Mouse (Mus musculus) myocyte (in vitro differentiated cells): Measurements from ENCODE around the gene Gipc2. TPM values are rescaled to one million over a fixed set of nuclear protein-coding genes. Genes with fewer than 3 reads are reported as not detected.

Source experiments
- H3K27me3 ChIP-seq: one replicate; pipeline ENCODE4 v1.6.1; 2011; ENCODE audit not compliant: control insufficient read depth, insufficient read depth, insufficient read length
- H3K36me3 ChIP-seq: one replicate; pipeline ENCODE4 v1.6.1; 2011; ENCODE audit not compliant: control insufficient read depth, insufficient read depth
- H3K4me2 ChIP-seq: one replicate; pipeline ENCODE4 v1.6.1; 2011; ENCODE audit warnings: low read depth, control low read depth
- H3K4me3 ChIP-seq: one replicate; pipeline ENCODE4 v1.5.1; 2011; ENCODE audit warnings: mild to moderate bottlenecking, control low read depth, moderate library complexity
- H3K79me2 ChIP-seq: one replicate; pipeline ENCODE4 v1.6.1; 2011; ENCODE audit not compliant: control insufficient read depth, insufficient read depth
- H3ac ChIP-seq: one replicate; pipeline ENCODE4 v1.6.1; 2011; ENCODE audit not compliant: control insufficient read depth, insufficient read length
- CEBPB ChIP-seq: IDR thresholded peaks from 2 replicates; pipeline ENCODE4 v1.6.1; 2011; ENCODE audit warnings: mild to moderate bottlenecking, moderate library complexity; ENCODE audit not compliant: poor library complexity, insufficient read depth, severe bottlenecking
- E2F4 ChIP-seq: IDR thresholded peaks from one replicate; pipeline ENCODE4 v1.6.1; 2011; ENCODE audit warnings: mild to moderate bottlenecking, control low read depth, moderate library complexity; ENCODE audit not compliant: insufficient read depth
- MAX ChIP-seq: IDR thresholded peaks from one replicate; pipeline ENCODE4 v1.6.1; 2011; ENCODE audit warnings: low read depth, mild to moderate bottlenecking, control low read depth
- MYOD1 ChIP-seq, 3 experiments: IDR thresholded peaks; one replicate each; pipeline ENCODE4 v1.6.1; 2011; ENCODE audit warnings: control low read depth in 2 of 3, low read depth in 2 of 3, mild to moderate bottlenecking in 2 of 3, moderate library complexity in 1 of 3; ENCODE audit not compliant: insufficient read length in 2 of 3, control insufficient read depth in 1 of 3
- MYOG ChIP-seq, 3 experiments: IDR thresholded peaks; one replicate each; pipeline ENCODE4 v1.6.1; 2011; ENCODE audit warnings: control low read depth in 2 of 3, low read depth in 2 of 3, mild to moderate bottlenecking in 2 of 3; ENCODE audit not compliant: insufficient read length in 2 of 3, control insufficient read depth in 1 of 3, insufficient read depth in 1 of 3
- POLR2A ChIP-seq: IDR thresholded peaks from one replicate; pipeline ENCODE4 v1.6.1; 2011; ENCODE audit warnings: low read depth, mild to moderate bottlenecking, control low read depth, moderate library complexity; ENCODE audit not compliant: insufficient read length
- POLR2AphosphoS2 ChIP-seq: IDR thresholded peaks from one replicate; pipeline ENCODE4 v1.6.1; 2011; ENCODE audit warnings: low read depth, control low read depth; ENCODE audit not compliant: insufficient read length
- REST ChIP-seq: IDR thresholded peaks from one replicate; pipeline ENCODE4 v1.6.1; 2011; ENCODE audit warnings: mild to moderate bottlenecking, control low read depth, moderate library complexity; ENCODE audit not compliant: insufficient read depth, insufficient read length
- SRF ChIP-seq: IDR thresholded peaks from one replicate; pipeline ENCODE4 v1.6.1; 2011; ENCODE audit warnings: low read depth; ENCODE audit not compliant: control insufficient read depth, insufficient read length
- TCF12 ChIP-seq: IDR thresholded peaks from one replicate; pipeline ENCODE4 v1.6.1; 2011; ENCODE audit warnings: mild to moderate bottlenecking, control low read depth; ENCODE audit not compliant: poor library complexity, insufficient read depth, severe bottlenecking
- TCF3 ChIP-seq: IDR thresholded peaks from one replicate; pipeline ENCODE4 v1.6.1; 2011; ENCODE audit warnings: low read depth, control low read depth; ENCODE audit not compliant: insufficient read length
- USF1 ChIP-seq: IDR thresholded peaks from one replicate; pipeline ENCODE4 v1.6.1; 2011; ENCODE audit warnings: low read depth, mild to moderate bottlenecking, control low read depth, moderate library complexity
- polyA plus RNA-seq: library from polyadenylated mRNA; unstranded; fragments of >200 nt; fragmentation: generic; extraction: Trizol; gene quantifications from one replicate; pipeline ENCODE4 v1.2.1, GENCODE M21; 2012; ENCODE audit warnings: missing spikeins

The Gipc2 gene
- polyA plus RNA-seq, 1 experiment: 0.16 TPM

DNA sequence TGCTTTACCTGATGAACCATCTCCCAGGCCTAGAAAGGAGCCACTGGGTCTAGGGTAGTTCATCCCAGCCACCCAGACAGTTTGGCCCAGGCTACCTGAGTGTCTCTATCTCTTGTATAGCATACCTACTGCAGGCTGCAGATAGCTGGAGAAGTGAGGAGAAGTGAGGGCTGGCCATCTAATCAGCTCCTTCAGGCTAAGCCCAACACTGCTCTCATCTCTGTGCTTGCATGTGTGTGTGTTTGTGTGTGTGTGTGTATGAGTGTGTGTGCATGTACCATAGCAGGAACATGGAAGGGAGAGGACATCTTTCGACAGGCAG is 13.6 kb downstream of the Gipc2 start:
- Histone ChIP-seq H3K27me3 (no peaks in the 10 kb centered on the region), H3K79me2 (no peaks in the 10 kb centered on the region), H3K4me3 (no peak overlapping the region), H3ac (no peak overlapping the region), H3K36me3 (no peaks in the 10 kb centered on the region), H3K4me2 (no peak overlapping the region)
- no peak for TF ChIP-seq POLR2AphosphoS2
- no peak for TF ChIP-seq TCF12
- no peak for TF ChIP-seq MYOG (IDR thresholded peaks at IDR 0.05; ENCODE audit: control insufficient read depth in 1 of 3, insufficient read depth in 1 of 3, insufficient read length in 2 of 3, low read depth in 2 of 3)
- TF ChIP-seq CEBPB: no peak
- no peak for TF ChIP-seq TCF3
- TF ChIP-seq E2F4: no peak
- TF ChIP-seq SRF: no peak
- no peak for TF ChIP-seq MAX
- no peak for TF ChIP-seq USF1

DNA sequence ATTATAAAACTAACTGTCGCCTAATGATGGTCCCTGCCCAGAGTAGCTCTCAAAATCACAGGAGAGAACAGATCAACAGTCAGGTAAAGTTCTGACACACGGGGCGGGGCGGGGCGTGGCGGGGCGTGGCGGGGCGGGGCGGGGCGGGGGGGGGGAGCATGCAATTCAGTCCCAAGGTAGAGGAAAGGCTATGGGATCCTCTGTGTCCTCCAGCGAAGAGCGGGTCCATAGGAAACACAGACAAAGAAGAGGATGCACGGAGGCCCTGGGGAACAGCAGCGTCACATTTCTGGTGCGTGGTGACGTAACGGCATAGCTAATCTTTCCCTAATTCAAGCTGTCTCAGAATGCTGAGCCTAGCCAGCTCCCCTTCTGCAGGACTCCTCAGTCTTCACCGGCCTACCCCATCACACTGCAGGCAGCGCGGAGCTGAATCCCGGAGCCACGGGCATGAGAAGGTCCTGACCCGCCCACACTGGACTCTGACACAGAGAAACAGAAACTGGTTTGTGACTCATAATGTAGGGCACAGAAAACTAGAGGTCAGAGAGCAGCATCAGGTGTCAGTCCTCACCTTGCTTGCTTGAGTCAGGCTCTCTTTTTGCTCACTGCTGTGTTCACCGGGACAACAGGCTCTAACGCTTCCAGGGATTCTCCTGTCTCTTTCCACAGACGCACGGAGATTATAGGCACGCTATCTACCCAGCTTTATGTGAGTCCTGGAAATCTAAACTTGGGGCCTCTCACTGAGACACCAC is 14.1 kb downstream of the Gipc2 start:
- H3K4me3 ChIP-seq: no peak overlapping the region
- no peaks in the 10 kb centered on the region for H3K27me3 ChIP-seq
- no peaks in the 10 kb centered on the region for H3K36me3 ChIP-seq
- H3ac ChIP-seq: no peak overlapping the region
- TF ChIP-seq SRF (no peak), USF1 (no peak), MAX (no peak), REST (no peak)
- peak overlapping the region; percentile 58 for H3K4me2 ChIP-seq
- no peaks in the 10 kb centered on the region for H3K79me2 ChIP-seq

DNA sequence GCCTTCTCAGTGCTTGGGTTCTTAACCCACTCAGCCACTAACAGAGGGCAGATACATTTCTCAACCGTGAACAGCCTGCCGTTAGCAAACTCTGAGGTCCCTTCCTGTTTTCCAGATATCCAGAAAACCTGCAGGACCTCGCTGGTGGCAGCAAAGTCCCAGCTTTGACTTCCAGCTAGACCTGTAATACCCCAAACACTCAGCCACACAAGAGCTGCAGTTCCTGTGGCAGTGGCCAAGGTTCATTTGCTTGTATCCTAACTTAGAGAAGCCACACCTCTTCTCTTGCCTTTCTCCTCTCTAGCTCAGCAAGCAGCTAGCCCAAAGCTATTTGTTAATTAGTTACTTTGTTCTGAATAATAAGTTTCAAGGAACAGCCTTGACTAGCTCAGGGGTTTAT is 16.2 kb downstream of the Gipc2 start:
- H3K27me3 ChIP-seq: no peaks in the 10 kb centered on the region
- H3ac ChIP-seq: no peak overlapping the region
- H3K4me2 ChIP-seq: peak overlapping the region; percentile 51
- H3K36me3 ChIP-seq: no peaks in the 10 kb centered on the region
- no peak overlapping the region for H3K4me3 ChIP-seq
- H3K79me2 ChIP-seq: no peaks in the 10 kb centered on the region
- TF ChIP-seq USF1 (no peak), MAX (no peak), REST (no peak), CEBPB (no peak), MYOG (IDR thresholded peaks at IDR 0.05; ENCODE audit: control insufficient read depth in 1 of 3, insufficient read depth in 1 of 3, insufficient read length in 2 of 3, low read depth in 2 of 3) (no peak), TCF3 (no peak)

DNA sequence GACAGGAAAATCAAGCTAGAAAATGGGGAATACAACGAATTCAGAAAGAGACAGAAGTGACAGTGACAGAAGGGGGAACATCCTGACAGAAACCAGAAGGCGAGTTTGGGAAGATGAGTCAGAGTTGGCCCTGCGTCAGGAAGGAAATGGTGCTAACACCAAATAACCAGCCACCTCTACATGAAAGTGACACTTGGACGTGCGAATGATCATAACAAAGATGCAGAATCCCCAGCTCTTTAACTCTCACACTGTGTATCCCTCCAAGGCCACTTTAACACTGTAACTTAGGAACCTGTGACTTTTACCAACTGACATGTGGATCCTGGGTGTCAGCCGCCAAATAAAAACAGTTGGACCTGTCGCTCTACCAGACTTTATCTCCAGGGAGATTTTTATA is 16.6 kb downstream of the Gipc2 start:
- Histone ChIP-seq H3ac (no peak overlapping the region), H3K4me2 (peak overlapping the region; percentile 51), H3K36me3 (no peaks in the 10 kb centered on the region), H3K79me2 (no peaks in the 10 kb centered on the region), H3K27me3 (no peaks in the 10 kb centered on the region), H3K4me3 (no peak overlapping the region)
- TF ChIP-seq MYOD1 (IDR thresholded peaks at IDR 0.05; ENCODE audit: control insufficient read depth in 1 of 3, insufficient read length in 2 of 3, low read depth in 2 of 3) (no peak), MYOG (IDR thresholded peaks at IDR 0.05; ENCODE audit: control insufficient read depth in 1 of 3, insufficient read depth in 1 of 3, insufficient read length in 2 of 3, low read depth in 2 of 3) (no peak), TCF3 (no peak), POLR2AphosphoS2 (no peak), POLR2A (no peak), MAX (no peak)

GRCm38 (mm10) chr3:152147085-152147831 is 18.8 kb downstream of the Gipc2 start:
- no peak overlapping the region for H3ac ChIP-seq
- TF ChIP-seq E2F4: no peak
- no peak for TF ChIP-seq MYOG (IDR thresholded peaks at IDR 0.05; ENCODE audit: control insufficient read depth in 1 of 3, insufficient read depth in 1 of 3, insufficient read length in 2 of 3, low read depth in 2 of 3)
- no peak for TF ChIP-seq MAX
- no peak for TF ChIP-seq POLR2A
- TF ChIP-seq SRF: no peak
- no peak for TF ChIP-seq USF1
- TF ChIP-seq TCF3: no peak
- TF ChIP-seq REST: no peak
- TF ChIP-seq POLR2AphosphoS2: no peak
- TF ChIP-seq CEBPB: no peak
- TF ChIP-seq MYOD1 (IDR thresholded peaks at IDR 0.05; ENCODE audit: control insufficient read depth in 1 of 3, insufficient read length in 2 of 3, low read depth in 2 of 3): no peak
- TF ChIP-seq TCF12: no peak
- H3K79me2 ChIP-seq: no peaks in the 10 kb centered on the region
- H3K4me3 ChIP-seq: no peak overlapping the region
- no peaks in the 10 kb centered on the region for H3K36me3 ChIP-seq
- no peak overlapping the region for H3K4me2 ChIP-seq
- no peaks in the 10 kb centered on the region for H3K27me3 ChIP-seq
